Mouse (Mus musculus) lung, adult 18-20 months (tissue): ENCODE results near the gene Cdk2ap2.
"Not testable (repeated sequence)": the region's sequence is repeated elsewhere in the genome, so short reads cannot be mapped to it uniquely, and the experiment has no call there.

Experiments
- DNase-seq, 2 experiments: peaks; one replicate each; pipeline ENCODE4 v3.0.0; 2022; ENCODE audit warnings: mixed read lengths in 2 of 2

Gene Cdk2ap2

GRCm38 (mm10) chr19:4068242-4068641, 28.7 kb upstream of the Cdk2ap2 start:
- not testable (repeated sequence) for DNase-seq

GRCm38 (mm10) chr19:4068717-4069410, 28.1 kb upstream of the Cdk2ap2 start:
- no peak for DNase-seq

GRCm38 (mm10) chr19:4070311-4070710, 26.7 kb upstream of the Cdk2ap2 start:
- DNase-seq = no peak

- no peak for DNase-seq
These were observed 26.2 kb upstream of the Cdk2ap2 start for GRCm38 (mm10) chr19:4070756-4071155.

- no peak for DNase-seq
These were observed 25.6 kb upstream of the Cdk2ap2 start for GRCm38 (mm10) chr19:4071406-4071805.

GRCm38 (mm10) chr19:4072706-4073424, 24.1 kb upstream of the Cdk2ap2 start:
- DNase-seq = peak in 1 of 2 experiments; percentile 42

- no peak for DNase-seq
These were observed 21.5 kb upstream of the Cdk2ap2 start for GRCm38 (mm10) chr19:4075531-4075930.

GRCm38 (mm10) chr19:4079594-4079993, 17.4 kb upstream of the Cdk2ap2 start:
- DNase-seq = no peak

GRCm38 (mm10) chr19:4080511-4081009, 16.4 kb upstream of the Cdk2ap2 start:
- no peak for DNase-seq

- DNase-seq = no peak
These were observed 15.6 kb upstream of the Cdk2ap2 start, which contains the start of gene Cabp2 for GRCm38 (mm10) chr19:4081394-4081793. TSS of gene Cabp2 (plus strand) at chr19:4081578.

- no peak for DNase-seq
These were observed 14.6 kb upstream of the Cdk2ap2 start for GRCm38 (mm10) chr19:4082219-4082965.

GRCm38 (mm10) chr19:4083316-4083715, 13.7 kb upstream of the Cdk2ap2 start:
- DNase-seq = no peak

GRCm38 (mm10) chr19:4083826-4084225, 13.2 kb upstream of the Cdk2ap2 start:
- DNase-seq = no peak

GRCm38 (mm10) chr19:4084984-4085383, 12.0 kb upstream of the Cdk2ap2 start:
- no peak for DNase-seq

- DNase-seq = no peak
These were observed 10.8 kb upstream of the Cdk2ap2 start for GRCm38 (mm10) chr19:4086156-4086555.

GRCm38 (mm10) chr19:4087090-4087489, 9.9 kb upstream of the Cdk2ap2 start:
- DNase-seq = no peak

- no peak for DNase-seq
These were observed 8.8 kb upstream of the Cdk2ap2 start for GRCm38 (mm10) chr19:4088146-4088545.

- DNase-seq = no peak
These were observed 7.9 kb upstream of the Cdk2ap2 start for GRCm38 (mm10) chr19:4089128-4089527.

GRCm38 (mm10) chr19:4090446-4090845, 6.5 kb upstream of the Cdk2ap2 start:
- DNase-seq = no peak

GRCm38 (mm10) chr19:4091383-4091782, 5.6 kb upstream of the Cdk2ap2 start:
- no peak for DNase-seq

- no peak for DNase-seq
These were observed 4.2 kb upstream of the Cdk2ap2 start for GRCm38 (mm10) chr19:4092750-4093149.

- no peak for DNase-seq
These were observed 3.2 kb upstream of the Cdk2ap2 start for GRCm38 (mm10) chr19:4093772-4094171.

GRCm38 (mm10) chr19:4094348-4094747, 2.6 kb upstream of the Cdk2ap2 start:
- DNase-seq = no peak
